Mouse (Mus musculus) limb, embryonic 15.5 days (tissue): ENCODE data around the gene Mef2d. TPM values are rescaled to one million over a fixed set of nuclear protein-coding genes. Genes with fewer than 3 reads are reported as not detected.

ENCODE experiments used
- ATAC-seq: fragments of 200-750 bp; cut with Nextera tagmentation; 2 replicates; pipeline ENCODE4 v1.8.0; 2017; ENCODE audit warnings: low read depth, moderate TSS enrichment; ENCODE audit not compliant: insufficient number of reproducible peaks, low FRiP score, low TSS enrichment
- H3K27ac ChIP-seq: fragments of 300-500 bp; sonication (generic); 2 replicates; pipeline ENCODE4 v1.5.1; 2015; ENCODE audit warnings: moderate library complexity, mild to moderate bottlenecking, inconsistent platforms
- H3K27me3 ChIP-seq: fragments of 300-500 bp; sonication (generic); 2 replicates; pipeline ENCODE4 v1.6.1; 2015; ENCODE audit warnings: inconsistent platforms
- H3K36me3 ChIP-seq: fragments of 300-500 bp; sonication (generic); 2 replicates; pipeline ENCODE4 v1.6.1; 2015; ENCODE audit warnings: inconsistent platforms
- H3K4me1 ChIP-seq: fragments of 300-500 bp; sonication (generic); 2 replicates; pipeline ENCODE4 v1.6.1; 2015; ENCODE audit warnings: inconsistent platforms
- H3K4me2 ChIP-seq: fragments of 300-500 bp; sonication (generic); 2 replicates; pipeline ENCODE4 v1.6.1; 2015; ENCODE audit warnings: mild to moderate bottlenecking, inconsistent platforms
- H3K4me3 ChIP-seq: fragments of 300-500 bp; sonication (generic); 2 replicates; pipeline ENCODE4 v1.5.1; 2015; ENCODE audit warnings: mild to moderate bottlenecking, inconsistent platforms
- H3K9ac ChIP-seq: fragments of 300-500 bp; sonication (generic); 2 replicates; pipeline ENCODE4 v1.6.1; 2015; ENCODE audit warnings: inconsistent platforms
- H3K9me3 ChIP-seq: fragments of 300-500 bp; sonication (generic); 2 replicates; pipeline ENCODE4 v1.6.1; 2016; ENCODE audit warnings: inconsistent platforms
- WGBS: fragments of 180-500 bp; shearing (Covaris S2); methylation state at CpG from one replicate; pipeline ENCODE4 v1.1.7; 2015; 5-methylcytosine and 5-hydroxymethylcytosine counted together
- polyA plus RNA-seq: library from polyadenylated mRNA; unstranded; fragments of >200 nt; fragmentation: Nextera tagmentation; extraction: Ambion mirVana; gene quantifications from 2 replicates; pipeline ENCODE4 v1.2.1, GENCODE M21; 2015

Gene Mef2d
- polyA plus RNA-seq, 1 experiment from 2014 or later, result 23.3 TPM

DNA sequence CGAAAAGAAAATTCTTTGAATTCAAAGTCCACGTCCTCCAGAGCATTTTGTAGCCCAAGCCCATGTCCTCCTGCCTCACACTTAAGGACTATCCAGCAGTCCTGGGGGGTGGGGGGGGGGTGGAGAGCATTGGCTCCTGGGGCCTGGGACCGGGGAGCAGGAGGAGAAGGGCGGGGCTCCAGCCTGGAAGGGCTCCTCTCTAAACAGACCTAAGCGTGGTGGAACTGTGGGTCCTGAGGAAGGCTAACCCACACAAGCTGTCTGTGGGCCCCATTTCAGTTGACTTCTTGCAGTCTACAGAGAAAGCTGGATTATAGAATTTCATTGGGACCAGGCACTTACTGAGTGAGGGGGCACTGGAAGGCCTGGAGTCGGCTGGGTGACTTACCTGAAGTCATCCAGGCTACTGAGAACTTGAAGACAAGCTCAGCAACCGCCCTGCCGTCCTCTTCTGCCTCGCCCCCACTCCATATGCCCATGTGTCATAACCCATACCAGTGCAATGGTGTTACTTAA lies 56.4 kb downstream of the Mef2d start:
- peaks cover 11% of the 10 kb centered on the region for H3K4me1 ChIP-seq
- WGBS, result 5% methylated on average over 9 of the region's 9 CpGs
- no peak overlapping the region for H3K4me2 ChIP-seq
- H3K27ac ChIP-seq, result no peak overlapping the region
- peaks cover 94% of the 10 kb centered on the region for H3K27me3 ChIP-seq
- H3K36me3 ChIP-seq, result no peaks in the 10 kb centered on the region
- no peaks in the 10 kb centered on the region; the same call in 1 of the 2 replicates for H3K9me3 ChIP-seq
- no peak overlapping the region for H3K9ac ChIP-seq
- H3K4me3 ChIP-seq, result no peak overlapping the region
- no peak for ATAC-seq

DNA sequence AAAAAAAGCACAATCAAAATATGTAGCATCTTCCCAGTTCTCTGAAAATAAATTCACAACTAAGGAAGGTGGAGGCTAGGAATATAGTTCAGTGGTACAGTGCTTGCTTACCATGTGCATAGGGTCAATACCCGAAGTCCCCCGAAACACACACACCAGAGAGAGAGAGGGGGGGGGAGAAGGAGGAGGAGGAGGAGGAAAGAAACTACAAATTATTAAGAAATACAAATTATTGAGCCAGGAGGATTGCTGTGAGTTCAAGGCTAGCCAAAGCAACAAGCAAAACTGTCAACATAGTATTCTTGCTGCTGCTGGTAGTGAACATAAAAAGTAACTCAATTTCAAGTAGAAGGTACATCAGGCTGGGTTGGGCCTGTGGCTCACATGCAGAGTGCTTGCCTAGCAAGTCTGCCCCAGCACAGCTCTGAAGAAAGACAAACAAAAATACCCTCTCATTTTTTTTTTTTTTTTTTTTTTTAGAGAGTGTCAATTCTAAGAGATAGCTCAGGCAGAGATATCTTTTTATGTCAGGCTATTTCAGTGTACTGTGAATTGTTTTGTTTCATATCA lies 57.5 kb downstream of the Mef2d start:
- 35% methylated on average over 2 of the region's 2 CpGs for WGBS
- Histone ChIP-seq H3K36me3 (no peaks in the 10 kb centered on the region), H3K27ac (no peak overlapping the region), H3K9ac (no peak overlapping the region), H3K27me3 (peaks cover 94% of the 10 kb centered on the region), H3K4me3 (no peak overlapping the region), H3K9me3 (no peaks in the 10 kb centered on the region), H3K4me1 (peaks cover 11% of the 10 kb centered on the region), H3K4me2 (no peak overlapping the region)
- ATAC-seq, result no peak

- H3K9me3 ChIP-seq, result no peaks in the 10 kb centered on the region
- H3K4me3 ChIP-seq, result peak overlapping the region; percentile 33
- WGBS, result 1% methylated on average over 61 of the region's 61 CpGs
- H3K27ac ChIP-seq, result no peak overlapping the region
- peaks cover 11% of the 10 kb centered on the region for H3K4me1 ChIP-seq
- peaks cover 97% of the 10 kb centered on the region for H3K27me3 ChIP-seq
- no peaks in the 10 kb centered on the region for H3K36me3 ChIP-seq
- peak overlapping the region; percentile 47 for H3K4me2 ChIP-seq
- no peak for ATAC-seq
- H3K9ac ChIP-seq, result no peak overlapping the region
Measured at GRCm38 (mm10) chr3:88200161-88200971, 58.2 kb downstream of the Mef2d start.

DNA sequence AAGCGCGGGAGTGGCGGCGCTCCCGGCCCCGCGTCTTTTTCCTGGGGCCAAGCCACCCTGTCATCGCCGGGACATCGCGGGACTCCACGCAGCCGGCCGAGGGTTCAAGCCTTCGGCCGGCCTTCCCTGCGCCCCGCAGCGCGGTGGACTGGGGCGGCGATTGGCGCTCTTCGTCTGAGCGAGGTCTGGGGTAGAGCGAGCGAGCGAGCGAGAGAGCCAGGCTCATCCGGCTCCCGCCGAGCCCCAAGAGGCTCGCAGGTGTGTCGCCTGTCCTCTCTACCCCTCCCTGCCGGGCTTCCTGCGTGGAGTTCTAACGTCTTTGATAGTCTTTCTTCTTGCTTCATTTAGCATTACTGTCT lies 58.8 kb downstream of the Mef2d start:
- Histone ChIP-seq H3K27ac (no peak overlapping the region), H3K9ac (no peak overlapping the region)

GRCm38 (mm10) chr3:88201640-88202039 lies 59.5 kb downstream of the Mef2d start:
- H3K36me3 ChIP-seq, result no peaks in the 10 kb centered on the region
- ATAC-seq, result no peak
- H3K4me3 ChIP-seq, result no peak overlapping the region
- H3K4me1 ChIP-seq, result peaks cover 11% of the 10 kb centered on the region
- no peak overlapping the region for H3K9ac ChIP-seq
- H3K4me2 ChIP-seq, result no peak overlapping the region
- H3K9me3 ChIP-seq, result no peaks in the 10 kb centered on the region
- no peak overlapping the region for H3K27ac ChIP-seq
- 12% methylated on average over 5 of the region's 5 CpGs for WGBS
- H3K27me3 ChIP-seq, result peaks cover 97% of the 10 kb centered on the region

More for the DNA sequence above, 58.8 kb downstream of the Mef2d start:
- no peaks in the 10 kb centered on the region for H3K9me3 ChIP-seq
- H3K4me1 ChIP-seq, result peaks cover 11% of the 10 kb centered on the region
- ATAC-seq, result no peak
- peak overlapping the region; percentile 47 for H3K4me2 ChIP-seq
- WGBS, result under 1% methylated on average over 36 of the region's 37 CpGs
- peaks cover 97% of the 10 kb centered on the region for H3K27me3 ChIP-seq
- no peaks in the 10 kb centered on the region for H3K36me3 ChIP-seq
- peak overlapping the region; percentile 33 for H3K4me3 ChIP-seq

GRCm38 (mm10) chr3:88202986-88203385 lies 60.8 kb downstream of the Mef2d start:
- Histone ChIP-seq H3K36me3 (no peaks in the 10 kb centered on the region), H3K9me3 (no peaks in the 10 kb centered on the region), H3K4me2 (no peak overlapping the region), H3K4me3 (no peak overlapping the region), H3K4me1 (peaks cover 11% of the 10 kb centered on the region), H3K27me3 (peaks cover 97% of the 10 kb centered on the region), H3K9ac (no peak overlapping the region), H3K27ac (no peak overlapping the region)
- 7% methylated on average over 6 of the region's 6 CpGs for WGBS
- ATAC-seq, result no peak

DNA sequence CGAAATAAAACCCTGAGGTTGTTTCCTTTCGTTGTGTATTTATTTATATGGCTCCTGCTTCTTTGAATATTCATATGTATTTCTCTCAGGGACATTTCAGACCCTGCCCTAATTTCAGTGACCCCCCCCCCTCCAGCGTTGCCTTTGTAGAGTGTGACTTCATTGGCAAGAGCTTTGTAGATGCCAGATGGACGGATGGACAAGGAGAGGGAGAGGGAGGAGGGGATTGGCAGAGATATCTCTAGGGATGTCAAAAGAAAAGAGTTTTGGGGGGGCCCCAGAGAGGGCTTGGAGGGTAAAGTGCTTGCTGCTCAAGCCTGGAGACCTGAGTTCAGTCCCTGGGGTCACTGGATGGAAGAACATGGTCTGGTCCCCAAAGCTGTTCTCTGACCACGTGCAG lies 61.3 kb downstream of the Mef2d start:
- no peak for ATAC-seq
- H3K27ac ChIP-seq, result no peak overlapping the region

GRCm38 (mm10) chr3:88203999-88204700 lies 62.0 kb downstream of the Mef2d start:
- 8% methylated on average over 7 of the region's 7 CpGs for WGBS
- H3K27me3 ChIP-seq, result peaks cover 98% of the 10 kb centered on the region
- H3K9me3 ChIP-seq, result no peaks in the 10 kb centered on the region
- no peak overlapping the region for H3K4me3 ChIP-seq
- H3K4me2 ChIP-seq, result no peak overlapping the region
- H3K9ac ChIP-seq, result no peak overlapping the region
- no peak overlapping the region for H3K27ac ChIP-seq
- no peak for ATAC-seq
- no peaks in the 10 kb centered on the region for H3K36me3 ChIP-seq
- H3K4me1 ChIP-seq, result peaks cover 11% of the 10 kb centered on the region

More for the DNA sequence above, 61.3 kb downstream of the Mef2d start:
- no peaks in the 10 kb centered on the region for H3K36me3 ChIP-seq
- no peak overlapping the region for H3K9ac ChIP-seq
- peaks cover 11% of the 10 kb centered on the region for H3K4me1 ChIP-seq
- WGBS, result 10% methylated on average over 5 of the region's 5 CpGs
- H3K4me3 ChIP-seq, result no peak overlapping the region
- no peak overlapping the region for H3K4me2 ChIP-seq
- H3K9me3 ChIP-seq, result no peaks in the 10 kb centered on the region
- peaks cover 97% of the 10 kb centered on the region for H3K27me3 ChIP-seq

DNA sequence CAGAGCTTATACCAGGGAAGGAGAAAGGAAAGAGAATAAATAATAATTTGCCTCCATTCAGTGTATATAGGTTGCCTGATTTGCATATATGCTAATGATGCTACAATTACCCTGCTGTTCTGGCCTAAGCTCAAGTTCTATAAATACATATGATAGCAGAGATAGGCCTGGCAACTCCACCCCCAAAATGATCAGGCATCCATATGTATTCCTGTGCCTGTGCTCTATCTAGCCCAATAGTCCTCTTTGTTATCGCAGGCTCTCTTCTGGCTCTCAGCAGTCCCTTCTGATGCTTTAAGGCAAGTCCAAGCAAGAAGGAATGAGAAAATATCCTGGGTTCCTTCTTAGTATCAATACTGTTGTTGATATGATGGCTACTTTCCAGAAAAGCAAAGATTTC lies 62.6 kb downstream of the Mef2d start:
- H3K4me2 ChIP-seq, result no peak overlapping the region
- no peak overlapping the region for H3K9ac ChIP-seq
- 26% methylated on average over 1 of the region's 1 CpGs for WGBS
- no peak for ATAC-seq
- H3K27me3 ChIP-seq, result peaks cover 98% of the 10 kb centered on the region
- peaks cover 11% of the 10 kb centered on the region for H3K4me1 ChIP-seq
- no peak overlapping the region for H3K4me3 ChIP-seq
- no peak overlapping the region for H3K27ac ChIP-seq
- H3K9me3 ChIP-seq, result no peaks in the 10 kb centered on the region
- H3K36me3 ChIP-seq, result no peaks in the 10 kb centered on the region

- peaks cover 100% of the 10 kb centered on the region for H3K27me3 ChIP-seq
- no peak for ATAC-seq
- no peaks in the 10 kb centered on the region for H3K36me3 ChIP-seq
- WGBS, result 10% methylated on average over 4 of the region's 4 CpGs
- H3K4me1 ChIP-seq, result peaks cover 10% of the 10 kb centered on the region
- no peak overlapping the region for H3K4me2 ChIP-seq
- no peak overlapping the region for H3K4me3 ChIP-seq
- H3K27ac ChIP-seq, result no peak overlapping the region
- no peak overlapping the region for H3K9ac ChIP-seq
- no peaks in the 10 kb centered on the region for H3K9me3 ChIP-seq
Measured at GRCm38 (mm10) chr3:88205176-88205562, 63.0 kb downstream of the Mef2d start.

DNA sequence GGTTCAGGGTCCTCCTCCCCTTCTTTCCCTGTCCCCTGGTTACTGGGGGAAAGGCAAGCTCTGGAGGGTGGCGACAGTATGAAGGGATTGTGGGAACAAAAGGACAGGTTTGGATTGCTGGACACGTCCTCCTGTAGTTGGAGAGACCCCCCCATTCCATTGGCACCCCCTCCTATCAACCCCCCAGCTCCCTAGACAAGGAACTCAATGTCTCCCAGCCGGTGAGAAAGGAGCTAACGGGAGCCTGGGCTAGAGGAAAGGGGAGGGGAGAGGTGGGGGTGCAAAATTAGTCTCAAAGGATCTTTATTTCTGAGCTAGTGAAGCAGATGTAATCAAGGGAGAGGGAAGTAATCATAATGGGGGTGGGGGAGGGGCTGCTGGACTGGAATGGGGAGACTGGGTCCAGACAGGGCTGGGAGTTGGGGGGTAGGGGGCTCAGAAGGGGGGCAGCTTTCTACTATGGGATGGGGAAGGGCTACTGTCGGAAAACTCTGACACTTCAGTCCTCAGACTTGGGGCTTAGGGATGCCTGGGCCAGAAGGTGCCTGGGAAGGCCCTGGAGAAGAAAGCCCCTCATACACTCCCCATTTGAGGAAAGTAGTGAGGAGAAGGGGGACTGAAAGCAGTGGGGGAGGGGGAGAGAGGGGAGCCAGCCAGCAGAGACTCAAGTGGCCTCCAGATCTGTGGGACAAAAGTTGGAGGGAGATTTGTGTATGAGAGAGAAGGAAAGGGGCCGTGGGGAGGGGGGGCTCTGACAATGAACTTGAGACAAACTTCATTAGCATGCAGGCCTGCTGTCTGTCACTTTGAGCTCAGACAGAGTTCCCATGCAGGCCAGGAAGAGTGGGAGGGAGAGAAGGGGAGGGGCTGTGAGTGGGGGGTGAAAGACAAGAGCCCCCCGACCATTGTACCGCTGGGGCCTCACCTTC lies 63.7 kb downstream of the Mef2d start:
- no peak overlapping the region for H3K27ac ChIP-seq
- no peak overlapping the region for H3K4me2 ChIP-seq
- H3K4me3 ChIP-seq, result no peak overlapping the region
- no peaks in the 10 kb centered on the region for H3K9me3 ChIP-seq
- no peaks in the 10 kb centered on the region for H3K36me3 ChIP-seq
- WGBS, result 3% methylated on average over 8 of the region's 8 CpGs
- ATAC-seq, result no peak
- H3K27me3 ChIP-seq, result peaks cover 100% of the 10 kb centered on the region
- H3K4me1 ChIP-seq, result peaks cover 3% of the 10 kb centered on the region
- no peak overlapping the region for H3K9ac ChIP-seq
